Mouse (Mus musculus): ENCODE results near the gene Aspg.

DNA sequence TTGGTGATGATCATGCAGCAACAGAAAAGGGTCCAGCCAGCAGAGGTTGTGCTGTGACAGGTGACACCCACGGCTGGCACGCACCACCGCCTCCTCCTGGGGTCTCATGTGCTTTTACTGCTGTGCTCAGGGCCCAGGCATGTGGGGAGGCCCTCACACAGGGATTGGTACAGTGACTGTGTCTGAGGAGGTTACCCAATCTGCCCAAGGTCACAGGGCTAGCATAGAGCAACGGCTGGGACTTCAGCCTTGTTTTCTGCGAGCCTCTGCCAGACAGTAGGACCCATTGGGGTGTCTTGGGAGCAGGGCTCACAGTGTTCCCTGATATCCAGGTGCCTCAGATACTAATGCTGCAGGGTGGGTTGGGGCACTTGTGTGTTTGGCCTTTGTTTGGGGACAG, 4.8 kb downstream of the Aspg start:
- no peak for TF ChIP-seq CTCF (IDR thresholded peaks at IDR 0.05; ENCODE audit: low read depth)
- TF ChIP-seq EP300 (IDR thresholded peaks at IDR 0.05; ENCODE audit: low read depth) = no peak
